Mouse (Mus musculus): Measurements from ENCODE around the gene P2ry13.

The P2ry13 gene

GRCm38 (mm10) chr3:59204719-59205503 is 5.8 kb downstream of the P2ry13 start:
- CTCF ChIA-PET = no interaction called here

GRCm38 (mm10) chr3:59203802-59204520 is 6.7 kb downstream of the P2ry13 start:
- POLR2A ChIA-PET = no interaction called here
- CTCF ChIA-PET = no interaction called here

More at GRCm38 (mm10) chr3:59204719-59205503, 5.8 kb downstream of the P2ry13 start:
- POLR2A ChIA-PET = no interaction called here

GRCm38 (mm10) chr3:59197329-59197948 is 13.2 kb downstream of the P2ry13 start:
- POLR2A ChIA-PET = no interaction called here

GRCm38 (mm10) chr3:59194938-59195337 is 15.7 kb downstream of the P2ry13 start, which contains the start of gene Gpr87:
Gene Gpr87, minus strand, starts transcription at chr3:59195104.
- ChIA-PET CTCF (no interaction called here), POLR2A (no interaction called here)

More at GRCm38 (mm10) chr3:59197329-59197948, 13.2 kb downstream of the P2ry13 start:
- CTCF ChIA-PET = no interaction called here

GRCm38 (mm10) chr3:59194099-59194498 is 16.6 kb downstream of the P2ry13 start:
- ChIA-PET POLR2A (no interaction called here), CTCF (no interaction called here)

GRCm38 (mm10) chr3:59191674-59192073 is 19.0 kb downstream of the P2ry13 start:
- ChIA-PET CTCF (no interaction called here), POLR2A (no interaction called here)

GRCm38 (mm10) chr3:59187336-59187735 is 23.3 kb downstream of the P2ry13 start:
- CTCF ChIA-PET = interaction anchor here in 1 of 4 experiments (1.4 kb wide), 1 partner anchor 67 kb away, joined by 3 read pairs; no protein-coding TSS in a partner anchor
- POLR2A ChIA-PET = interaction anchor here in 1 of 4 experiments (1.2 kb wide), 1 partner anchor 11 kb away, joined by 3 read pairs; no protein-coding TSS in a partner anchor

GRCm38 (mm10) chr3:59185662-59186061 is 25.0 kb downstream of the P2ry13 start:
- CTCF ChIA-PET = no interaction called here
- POLR2A ChIA-PET = no interaction called here

GRCm38 (mm10) chr3:59182129-59182528 is 28.6 kb downstream of the P2ry13 start:
- POLR2A ChIA-PET = no interaction called here
- CTCF ChIA-PET = no interaction called here

- ChIA-PET CTCF (interaction anchor here in 1 of 4 experiments (0.5 to 0.6 kb wide), 2 partner anchors 607 to 931 kb away, joined by 3 read pairs; no protein-coding TSS in a partner anchor), POLR2A (no interaction called here)
These were observed 29.5 kb downstream of the P2ry13 start for GRCm38 (mm10) chr3:59181134-59181533.

- ChIA-PET CTCF (no interaction called here), POLR2A (interaction anchor here in 1 of 4 experiments (1.1 kb wide), 1 partner anchor 10 kb away, joined by 3 read pairs; no protein-coding TSS in a partner anchor)
These were observed 33.8 kb downstream of the P2ry13 start for GRCm38 (mm10) chr3:59176871-59177270.

- ChIA-PET POLR2A (no interaction called here), CTCF (no interaction called here)
These were observed 35.4 kb downstream of the P2ry13 start for GRCm38 (mm10) chr3:59175234-59175633.

GRCm38 (mm10) chr3:59174426-59175154 is 36.1 kb downstream of the P2ry13 start:
- POLR2A ChIA-PET = no interaction called here
- CTCF ChIA-PET = no interaction called here

- POLR2A ChIA-PET = interaction anchor here in 1 of 4 experiments (0.6 kb wide), 1 partner anchor 78 kb away, joined by 3 read pairs; no protein-coding TSS in a partner anchor
- CTCF ChIA-PET = no interaction called here
These were observed 40.6 kb downstream of the P2ry13 start for GRCm38 (mm10) chr3:59169921-59170627.

- POLR2A ChIA-PET = no interaction called here
These were observed 41.5 kb downstream of the P2ry13 start for GRCm38 (mm10) chr3:59169215-59169614.

GRCm38 (mm10) chr3:59168476-59168875 is 42.2 kb downstream of the P2ry13 start:
- ChIA-PET POLR2A (interaction anchor here in 1 of 4 experiments (0.7 kb wide), 1 partner anchor 144 kb away, joined by 3 read pairs; no protein-coding TSS in a partner anchor), CTCF (interaction anchor here in 1 of 4 experiments (0.7 kb wide), 1 partner anchor 48 kb away, joined by 3 read pairs; no protein-coding TSS in a partner anchor)

More at GRCm38 (mm10) chr3:59169215-59169614, 41.5 kb downstream of the P2ry13 start:
- CTCF ChIA-PET = no interaction called here

GRCm38 (mm10) chr3:59167417-59168054 is 43.1 kb downstream of the P2ry13 start:
- POLR2A ChIA-PET = interaction anchor here in 1 of 4 experiments (0.7 kb wide), 1 partner anchor 144 kb away, joined by 3 read pairs; no protein-coding TSS in a partner anchor
- CTCF ChIA-PET = interaction anchor here in 1 of 4 experiments (0.7 kb wide), 1 partner anchor 47 kb away, joined by 3 read pairs; no protein-coding TSS in a partner anchor

- ChIA-PET CTCF (no interaction called here), POLR2A (no interaction called here)
These were observed 50.2 kb downstream of the P2ry13 start for GRCm38 (mm10) chr3:59160465-59160864.
